Mouse (Mus musculus): ENCODE measurements around the gene Fus.
A peak's percentile ranks its signal among the peaks of the same experiment; 100 is the strongest.

The Fus gene

DNA sequence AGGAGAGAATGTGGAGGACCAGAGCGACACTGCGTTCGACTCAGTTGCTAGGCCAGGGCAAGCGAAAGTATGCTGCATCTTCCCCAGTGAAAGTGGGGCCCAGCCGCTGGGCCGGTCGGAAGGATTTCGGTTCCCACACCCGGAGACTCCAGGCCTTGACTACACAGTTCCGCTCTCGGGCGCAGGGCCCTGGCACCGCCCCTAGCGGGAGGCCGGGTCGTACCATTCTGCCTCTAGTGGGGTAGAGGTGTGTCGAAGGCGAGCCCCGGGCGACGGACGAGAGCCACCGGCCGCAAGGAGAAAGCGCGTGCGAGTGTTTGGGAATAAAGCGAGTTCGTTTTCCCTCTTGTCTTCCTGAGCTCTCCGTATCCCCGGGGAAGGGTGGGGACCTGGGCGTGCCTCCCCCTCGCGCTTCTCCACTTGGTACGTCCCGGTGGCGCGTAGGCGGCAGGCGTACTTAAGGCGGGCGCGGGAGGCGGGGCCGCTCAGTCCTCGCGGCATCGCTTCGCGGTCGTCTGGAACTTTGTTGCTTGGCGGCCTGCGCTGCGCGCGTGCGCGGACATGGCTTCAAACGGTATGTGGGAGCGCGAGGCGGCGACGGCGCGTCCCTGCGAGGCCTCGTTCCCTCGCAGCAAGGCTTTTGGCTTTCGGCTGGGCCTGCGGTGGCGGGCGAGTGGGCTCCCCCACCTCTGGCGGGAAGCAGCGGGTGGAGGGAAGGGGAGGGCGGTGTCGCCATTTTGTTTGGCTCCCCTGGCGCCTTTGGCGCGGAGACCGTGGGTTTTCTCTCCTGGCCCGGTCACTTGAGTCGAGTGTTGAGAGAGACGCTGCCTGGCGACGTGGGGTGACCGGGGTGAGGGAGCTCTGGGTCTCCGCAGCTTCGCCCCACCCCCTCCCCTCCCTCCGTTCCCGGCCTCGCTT is at the start of gene Fus:
Gene Fus, plus strand, starts transcription at position 454 of the 918 bp plus-strand sequence.
- DNase-seq (ENCODE audit: inconsistent age in 2 of 2, low spot score in 1 of 2), result peak; percentile 95 to 99

DNA sequence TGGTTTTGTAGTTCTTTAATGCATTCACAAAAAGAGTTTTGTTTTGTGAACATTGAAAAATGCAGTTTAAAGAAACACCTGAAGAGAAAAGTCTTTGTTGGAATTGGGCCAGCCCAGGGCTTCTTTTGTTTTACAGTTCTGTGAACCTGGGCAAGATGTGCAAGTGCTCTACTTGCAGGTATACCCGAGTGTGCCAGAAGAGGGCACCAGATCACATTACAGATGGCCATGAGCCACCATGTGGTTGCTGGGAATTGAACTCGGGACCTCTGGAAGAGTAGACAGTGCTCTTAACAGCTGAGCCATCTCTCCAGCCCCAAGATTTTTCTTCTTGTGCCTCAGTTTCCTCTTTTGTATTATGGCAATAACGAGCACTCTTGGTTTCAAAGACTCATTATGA is 49.1 kb upstream of the Fus start:
- DNase-seq (ENCODE audit: inconsistent age in 2 of 2, low spot score in 1 of 2), result peak in 1 of 2 experiments; percentile 80

DNA sequence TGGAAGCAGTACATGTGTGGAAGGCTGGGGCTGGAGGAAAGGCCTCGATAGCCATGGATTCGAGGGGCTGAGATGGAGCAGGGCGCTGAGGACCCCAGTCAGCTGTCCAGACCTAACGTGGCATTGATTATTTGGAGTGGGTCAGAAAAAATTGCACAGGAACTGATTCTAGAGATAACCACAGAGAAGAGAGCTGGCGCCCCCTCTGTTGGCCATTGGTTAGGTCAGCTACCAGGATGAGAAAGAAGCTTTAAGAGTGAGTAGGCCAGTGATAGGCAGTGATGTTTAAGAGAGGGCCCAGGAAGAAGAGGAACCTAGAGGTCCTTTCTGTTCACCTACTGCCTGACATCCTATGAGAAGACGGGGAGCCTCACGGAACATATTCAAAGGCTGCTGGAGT is 48.0 kb upstream of the Fus start:
- no peak for DNase-seq (ENCODE audit: inconsistent age in 2 of 2, low spot score in 1 of 2)

DNA sequence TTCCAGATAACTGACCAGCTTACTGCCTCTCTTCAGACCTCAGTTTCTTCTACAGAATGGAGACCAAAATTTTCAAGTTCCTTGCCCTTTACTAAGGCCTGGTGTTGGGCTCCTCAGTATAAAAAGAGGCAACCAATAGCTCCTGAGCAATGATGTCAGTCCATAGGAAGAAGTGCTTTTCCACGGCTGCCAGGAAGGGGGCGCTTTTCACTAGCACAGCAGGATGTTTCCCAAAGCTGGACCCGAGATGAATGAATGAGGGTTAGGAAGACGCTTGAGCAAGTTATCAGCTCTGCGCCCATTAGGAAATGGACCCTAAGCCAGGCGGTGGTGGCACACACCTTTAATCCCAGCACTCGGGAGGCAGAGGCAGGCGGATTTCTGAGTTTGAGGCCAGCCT is 45.7 kb upstream of the Fus start:
- no peak for DNase-seq (ENCODE audit: inconsistent age in 2 of 2, low spot score in 1 of 2)

DNA sequence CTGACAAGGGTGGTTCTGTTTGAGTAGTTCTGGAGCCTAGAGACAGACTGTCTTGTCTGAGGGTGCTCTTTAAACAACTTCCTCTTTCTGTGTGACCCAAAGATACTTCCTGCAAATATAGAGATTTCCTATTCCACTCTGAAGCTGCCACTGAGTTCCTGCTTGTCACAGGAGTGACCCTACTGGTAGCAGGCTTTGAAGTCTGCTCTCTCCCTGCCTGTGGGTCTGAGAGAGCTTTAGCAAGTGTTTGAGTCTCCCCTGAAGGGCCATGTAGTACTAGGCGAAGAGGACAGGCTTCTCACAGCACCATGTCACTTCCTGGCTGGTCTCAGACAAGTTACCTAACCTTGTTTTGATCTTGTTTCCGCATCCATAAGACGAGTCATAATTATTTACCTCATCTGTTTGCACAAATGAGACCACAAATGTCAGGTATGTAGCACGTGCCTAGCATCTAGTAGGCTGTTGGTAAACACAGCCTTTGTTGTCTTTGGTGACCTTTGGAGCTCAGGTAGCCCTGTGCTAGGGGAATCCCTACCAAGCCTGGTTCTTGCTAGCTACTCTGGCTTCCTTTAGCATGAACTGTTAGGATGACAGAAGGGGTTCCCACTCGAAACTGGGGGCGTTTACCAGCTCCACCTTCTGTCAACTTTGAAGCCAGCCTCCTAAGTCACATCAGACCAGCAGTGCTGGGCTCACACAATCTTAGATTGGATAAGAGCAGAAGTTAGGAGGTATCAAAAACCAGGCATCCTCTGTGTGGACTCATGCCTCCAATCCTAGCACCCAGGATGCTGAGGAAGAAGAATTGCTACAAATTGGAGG is 44.6 kb upstream of the Fus start:
- no peak for DNase-seq (ENCODE audit: inconsistent age in 2 of 2, low spot score in 1 of 2)

DNA sequence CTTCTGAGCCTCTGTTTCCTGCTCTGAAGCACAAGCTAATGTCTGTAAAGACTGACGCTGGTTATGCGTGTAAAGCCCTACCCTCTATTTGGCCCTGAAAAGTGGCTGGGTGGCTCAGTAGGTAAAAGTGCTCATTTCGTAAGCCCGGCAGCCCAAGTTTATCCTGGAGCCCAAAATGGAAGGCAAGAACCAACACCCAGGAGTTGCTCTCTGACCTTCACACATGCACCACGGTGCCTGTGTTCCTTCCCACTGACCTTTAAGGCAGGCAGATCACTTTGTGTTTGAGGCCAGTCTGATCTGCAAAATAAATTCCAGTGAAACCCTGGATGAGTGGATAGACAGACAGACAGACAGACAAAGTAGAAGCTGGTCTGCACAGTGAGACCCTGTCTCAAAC is 43.5 kb upstream of the Fus start:
- no peak for DNase-seq (ENCODE audit: inconsistent age in 2 of 2, low spot score in 1 of 2)

DNA sequence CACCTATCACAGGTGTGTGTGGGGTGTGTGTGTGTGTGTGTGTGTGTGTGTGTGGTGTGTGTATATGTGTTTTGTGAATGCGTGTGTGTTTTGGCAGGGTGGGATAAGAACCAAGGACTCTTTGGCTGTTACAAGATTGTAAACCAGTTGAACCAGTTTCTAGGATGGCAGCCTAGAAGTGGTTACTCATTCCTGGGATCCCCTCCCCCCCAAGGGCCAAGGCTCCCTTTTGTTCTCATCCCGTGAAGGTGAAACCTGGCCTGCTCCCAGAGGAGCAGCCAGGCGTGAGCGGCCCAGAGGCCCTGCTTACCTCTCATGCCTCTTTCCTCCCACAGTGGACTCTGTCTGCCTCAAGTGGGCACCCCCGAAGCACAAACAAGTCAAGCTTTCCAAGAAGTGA is 42.0 kb upstream of the Fus start:
- no peak for DNase-seq (ENCODE audit: inconsistent age in 2 of 2, low spot score in 1 of 2)

DNA sequence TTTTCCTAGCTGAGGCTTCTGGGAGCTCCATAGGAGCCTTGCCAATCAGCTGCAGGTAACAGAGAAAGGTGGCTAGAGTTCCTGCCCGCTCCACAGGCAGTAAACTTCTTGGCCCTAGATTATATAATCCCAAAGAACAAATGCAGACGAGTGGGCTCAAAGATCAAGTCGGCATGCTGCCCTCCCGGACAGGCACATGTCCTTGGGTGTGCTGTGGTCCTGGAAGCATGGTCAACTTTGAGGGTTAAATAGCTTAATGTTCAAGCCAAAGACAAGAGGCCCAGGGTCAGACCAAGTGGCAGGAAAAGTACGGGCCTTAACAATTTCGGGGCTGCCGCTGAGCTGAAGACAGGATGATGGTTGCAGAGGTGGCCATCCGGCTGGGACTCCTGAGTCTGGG is 41.2 kb upstream of the Fus start:
- no peak for DNase-seq (ENCODE audit: inconsistent age in 2 of 2, low spot score in 1 of 2)

DNA sequence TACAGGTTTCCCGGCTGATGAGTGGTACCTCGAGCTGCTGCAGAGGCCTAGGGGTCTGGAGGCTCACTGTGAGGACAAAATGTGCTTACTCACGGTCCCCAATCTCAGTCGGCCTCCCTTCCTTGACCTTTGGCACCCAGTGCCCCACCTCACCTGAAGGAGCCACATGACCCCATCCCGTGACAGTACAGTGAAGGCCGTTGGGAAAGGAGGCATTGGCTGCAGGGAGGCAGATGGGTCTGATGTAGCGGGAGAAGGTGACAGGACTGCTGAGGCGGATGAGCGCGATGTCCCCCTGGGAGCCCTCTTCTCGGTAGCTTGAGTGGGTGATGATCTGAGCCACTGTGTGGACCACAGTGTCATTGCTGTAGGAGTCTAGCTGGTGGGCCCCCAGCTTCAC is 40.4 kb upstream of the Fus start:
- no peak for DNase-seq (ENCODE audit: inconsistent age in 2 of 2, low spot score in 1 of 2)

DNA sequence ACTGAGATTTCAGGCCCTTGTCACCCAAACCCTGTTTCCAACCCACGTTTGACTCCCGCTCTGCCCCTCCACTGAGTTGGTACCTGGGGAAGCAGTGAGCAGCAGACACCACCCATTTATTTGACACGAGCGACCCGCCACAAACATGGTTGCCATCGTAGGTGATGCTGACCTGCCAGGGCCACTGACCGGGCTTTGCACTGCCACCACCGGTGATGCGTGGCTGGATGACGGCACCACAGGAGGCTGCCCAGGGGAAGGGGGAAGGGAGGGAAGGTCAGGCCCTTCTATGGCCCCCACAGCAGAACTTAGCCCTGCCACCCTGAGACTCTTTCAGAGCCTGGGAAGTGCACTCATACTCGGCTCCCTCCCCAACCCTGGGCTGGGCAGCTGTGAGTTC is 39.5 kb upstream of the Fus start:
- DNase-seq (ENCODE audit: inconsistent age in 2 of 2, low spot score in 1 of 2), result no peak

DNA sequence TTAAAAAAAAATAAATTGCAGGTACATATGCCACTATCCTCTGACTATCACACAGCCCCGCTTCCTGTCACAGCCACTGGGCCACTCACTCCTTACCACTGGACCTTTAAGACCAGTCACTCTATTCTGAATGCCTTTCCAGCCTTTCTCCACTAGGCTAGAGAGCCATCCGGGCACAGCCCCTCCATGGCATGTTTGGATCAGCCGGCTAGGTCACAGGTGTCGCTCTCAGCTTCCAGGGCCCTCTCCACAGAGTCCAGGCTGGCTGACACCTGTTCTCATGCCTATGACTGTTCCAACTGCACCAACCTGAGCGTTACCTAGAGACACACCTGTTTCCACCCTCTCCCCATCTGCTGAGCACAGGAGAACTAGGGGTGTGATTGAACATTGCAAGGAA is 38.7 kb upstream of the Fus start:
- no peak for DNase-seq (ENCODE audit: inconsistent age in 2 of 2, low spot score in 1 of 2)

DNA sequence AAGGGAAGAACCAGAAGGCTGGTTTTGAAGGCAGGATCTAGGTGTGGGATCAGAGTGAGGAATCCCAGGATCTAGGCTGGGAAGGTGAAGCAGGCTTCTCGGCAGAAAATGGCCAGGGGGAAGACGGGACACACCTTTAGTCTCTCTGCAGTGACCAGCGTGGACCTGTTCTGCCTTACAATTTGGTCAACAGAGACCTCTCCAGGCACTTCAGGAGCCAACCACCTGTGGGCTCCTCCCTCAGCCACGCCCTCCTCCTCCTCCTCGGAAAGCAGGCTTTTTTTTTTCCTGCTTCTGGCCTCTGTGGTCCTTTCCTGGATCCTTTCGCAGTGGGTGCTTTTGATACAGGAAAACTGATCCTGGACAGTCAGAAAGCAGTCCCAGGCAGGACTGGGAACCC is 37.3 kb upstream of the Fus start, which contains the start of gene Prss8:
Gene Prss8, minus strand, starts transcription at position 182 of the 400 bp plus-strand sequence.
- DNase-seq (ENCODE audit: inconsistent age in 2 of 2, low spot score in 1 of 2), result no peak

DNA sequence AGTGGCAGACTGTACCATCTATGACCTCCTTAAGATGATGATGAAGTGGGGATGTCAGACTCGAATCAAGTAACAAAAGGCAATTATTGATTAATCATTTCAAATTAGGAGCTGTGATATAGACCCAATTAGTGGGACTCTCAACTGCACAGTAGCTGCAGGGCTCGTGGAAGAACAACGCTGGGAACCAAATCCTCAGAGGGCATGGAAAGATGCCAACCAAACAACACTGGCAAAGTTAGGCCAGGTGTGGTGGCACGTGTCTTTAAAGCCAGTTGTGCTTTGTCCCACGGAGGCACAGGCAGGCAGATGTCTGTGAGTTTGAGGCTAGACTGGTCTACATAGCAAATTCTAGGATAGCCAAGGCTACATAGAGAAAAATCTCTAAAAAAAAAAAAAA is 36.6 kb upstream of the Fus start:
- DNase-seq (ENCODE audit: inconsistent age in 2 of 2, low spot score in 1 of 2), result no peak

DNA sequence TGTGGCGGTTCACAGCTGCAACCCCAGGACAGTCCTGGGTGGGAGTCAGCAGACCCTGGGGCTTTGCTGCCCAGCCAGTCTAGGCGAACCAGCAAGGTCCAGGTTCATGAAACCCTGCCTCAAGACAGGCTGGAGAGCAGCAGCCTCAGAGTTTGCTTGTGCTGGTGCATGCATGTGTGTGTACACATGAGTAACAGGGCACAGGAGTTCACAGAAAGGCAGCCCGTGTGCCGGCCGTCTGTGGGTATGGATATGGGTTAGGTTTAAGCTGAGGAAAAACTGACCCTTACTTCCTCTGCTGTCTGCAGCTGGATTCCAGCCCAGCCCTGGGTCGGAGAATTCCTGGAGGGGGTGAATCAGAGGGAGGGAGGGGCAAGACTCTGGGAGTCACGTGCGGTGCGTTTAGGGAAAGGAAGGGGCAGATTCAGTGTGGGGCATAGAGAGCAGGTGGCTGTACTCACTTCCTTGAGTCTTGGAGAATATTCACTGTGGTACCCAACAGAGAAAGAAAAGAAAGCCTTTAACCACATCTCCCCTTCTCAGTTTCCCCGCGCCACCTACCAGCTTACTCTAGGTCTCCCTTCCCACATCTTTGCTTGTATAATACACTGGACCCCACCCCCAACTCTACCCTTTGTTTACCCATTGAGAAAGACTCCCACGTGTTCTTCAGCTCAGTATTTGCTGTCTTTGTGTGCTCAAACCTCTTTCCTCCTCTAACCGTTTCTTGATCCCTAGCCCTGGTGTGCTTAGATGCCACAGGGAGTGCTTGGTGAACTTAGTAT is 35.7 kb upstream of the Fus start:
- peak; percentile 57 to 79 for DNase-seq (ENCODE audit: inconsistent age in 2 of 2, low spot score in 1 of 2)

DNA sequence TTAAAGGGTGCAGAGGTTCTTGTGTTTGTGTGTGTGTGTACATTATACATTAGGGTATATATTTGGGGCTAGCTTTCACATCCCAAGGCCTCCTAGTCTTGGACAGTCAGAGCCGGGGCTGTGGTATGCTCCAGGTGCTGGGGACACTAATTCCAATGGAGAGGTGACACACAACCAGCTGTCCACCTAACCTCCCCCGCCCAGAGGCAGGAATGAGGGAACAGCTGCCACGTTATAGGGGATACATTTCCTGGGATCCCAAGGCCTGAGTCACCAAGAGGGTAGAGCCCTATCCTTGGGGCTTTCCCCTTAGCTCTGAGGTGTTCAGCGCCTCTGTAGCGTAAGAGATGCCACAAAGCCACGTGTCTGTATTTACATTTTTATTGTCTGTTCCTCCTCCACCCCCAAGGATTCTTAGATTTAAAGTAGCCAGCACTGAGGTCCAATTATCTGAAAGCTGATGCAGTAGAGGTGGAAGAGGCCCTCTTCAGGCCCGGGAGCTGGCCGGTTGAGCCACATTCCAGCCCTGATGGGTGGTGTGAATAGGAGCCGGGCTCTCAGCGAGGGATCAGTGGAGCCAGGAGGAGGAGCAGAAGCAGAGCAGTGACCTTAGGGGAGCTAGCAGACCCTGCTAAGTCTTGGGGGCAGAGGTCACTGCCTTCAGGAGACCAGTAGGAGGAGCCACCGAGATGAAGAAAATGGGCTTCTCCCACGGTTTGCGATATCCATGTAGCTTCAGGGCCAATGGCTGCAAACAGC is 34.8 kb upstream of the Fus start:
- no peak for DNase-seq (ENCODE audit: inconsistent age in 2 of 2, low spot score in 1 of 2)

DNA sequence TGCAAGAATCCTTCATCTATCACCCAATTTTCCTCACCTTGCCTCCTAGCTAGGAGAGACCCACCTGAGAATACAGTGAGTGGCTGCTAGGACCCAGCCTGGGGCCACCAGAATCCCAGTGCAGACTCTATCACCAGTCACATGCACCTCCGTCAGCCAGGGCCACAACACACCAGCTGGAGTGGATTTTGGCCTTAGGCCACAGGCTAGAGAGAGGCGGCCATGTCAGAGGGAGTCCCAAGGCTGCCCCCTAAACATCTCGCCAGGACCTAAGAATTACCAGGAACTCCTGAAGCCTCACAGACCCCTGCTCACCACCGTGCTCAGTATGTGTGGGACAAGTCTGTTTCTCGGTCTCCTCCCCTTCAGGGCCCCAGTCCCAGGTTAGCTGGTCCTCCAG is 33.2 kb upstream of the Fus start:
- no peak for DNase-seq (ENCODE audit: inconsistent age in 2 of 2, low spot score in 1 of 2)

DNA sequence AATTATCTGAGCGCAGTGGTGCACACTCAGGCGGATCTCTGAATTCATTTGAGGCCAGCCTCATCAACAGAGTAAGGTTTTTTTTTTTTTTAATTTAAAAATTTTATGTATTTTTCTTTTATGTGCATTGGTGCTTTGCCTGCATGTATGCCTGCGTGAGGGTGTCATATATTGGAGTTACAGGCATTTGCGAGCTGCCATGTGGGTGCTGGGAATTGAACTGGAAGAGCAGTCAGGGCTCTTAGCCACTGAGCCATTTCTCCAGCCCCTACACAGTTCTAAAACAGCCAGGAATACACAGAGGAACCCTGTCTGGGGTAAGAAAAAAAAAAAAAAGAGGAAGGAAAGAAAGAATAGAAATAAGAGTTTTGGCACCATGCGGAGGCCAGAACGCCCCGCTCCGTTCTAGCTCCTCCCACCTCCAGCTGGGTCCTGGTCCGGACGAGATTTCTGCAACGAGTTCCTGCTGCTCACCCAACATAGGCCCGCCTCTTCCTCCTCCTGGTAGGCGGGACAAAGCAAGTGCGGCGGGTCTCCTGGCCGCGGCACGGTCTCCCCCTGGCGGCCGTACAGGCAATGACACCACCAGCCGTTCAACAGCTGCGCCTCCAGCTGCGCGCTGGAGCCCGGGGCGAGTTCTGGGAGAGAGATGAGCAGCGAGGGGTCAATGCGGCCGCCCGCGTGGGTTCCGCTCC is 32.1 kb upstream of the Fus start:
- DNase-seq (ENCODE audit: inconsistent age in 2 of 2, low spot score in 1 of 2), result peak; percentile 96 to 98

DNA sequence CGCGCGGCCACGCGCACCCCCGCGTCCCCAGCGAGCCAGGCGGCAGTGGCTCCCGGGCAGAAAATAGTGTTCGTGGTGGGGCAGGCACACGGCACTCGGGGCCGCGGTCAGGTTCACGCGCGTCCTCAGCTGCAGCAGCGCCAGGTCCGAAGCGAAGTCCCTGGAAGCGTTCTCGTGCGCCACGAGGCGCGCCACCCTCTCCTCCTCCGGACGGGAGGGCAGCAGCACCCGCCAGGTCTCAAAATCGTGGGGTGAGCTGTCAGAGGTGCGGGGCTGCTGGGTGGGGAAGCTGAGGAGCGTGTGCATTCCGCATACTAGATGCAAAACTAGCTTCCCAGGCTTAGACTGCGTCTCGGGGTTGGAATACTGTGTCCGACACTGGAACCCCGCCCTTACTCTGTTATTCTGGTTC is 31.5 kb upstream of the Fus start:
- DNase-seq (ENCODE audit: inconsistent age in 2 of 2, low spot score in 1 of 2), result no peak

DNA sequence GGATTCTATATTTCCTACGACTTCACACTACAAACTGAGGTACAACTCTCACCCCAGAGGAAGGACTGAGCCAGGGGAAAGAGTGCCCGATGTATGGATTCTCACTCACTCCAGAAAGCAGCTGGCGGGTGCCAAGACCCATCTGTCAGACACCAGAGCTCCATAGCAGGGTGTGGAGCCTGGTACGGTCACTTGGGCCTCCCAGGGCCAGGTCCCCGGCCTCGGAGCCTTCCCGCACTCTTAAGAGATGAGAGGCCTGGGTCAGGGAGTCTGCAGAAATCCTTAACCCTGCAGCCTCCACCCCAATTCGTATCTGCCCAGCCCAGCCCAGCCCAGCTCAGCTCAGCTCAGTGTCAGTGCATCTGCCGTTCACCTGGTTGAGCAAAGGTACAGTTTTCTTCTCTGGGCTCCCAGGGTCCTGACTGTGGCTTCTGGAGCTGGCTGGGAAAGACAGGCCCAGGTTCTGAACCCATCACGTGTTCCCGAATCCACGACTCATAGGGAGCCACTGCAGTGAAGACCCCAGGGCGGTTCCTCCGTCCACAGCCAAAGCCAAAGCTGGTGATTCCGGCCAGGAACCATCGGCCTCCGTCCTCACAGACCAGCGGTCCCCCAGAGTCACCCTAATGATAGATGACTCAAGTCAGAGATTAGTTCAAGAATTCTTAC is 30.9 kb upstream of the Fus start:
- peak in 1 of 2 experiments; percentile 41 for DNase-seq (ENCODE audit: inconsistent age in 2 of 2, low spot score in 1 of 2)
